Mouse (Mus musculus): ENCODE results near the gene Slco4c1.

Slco4c1 gene

DNA sequence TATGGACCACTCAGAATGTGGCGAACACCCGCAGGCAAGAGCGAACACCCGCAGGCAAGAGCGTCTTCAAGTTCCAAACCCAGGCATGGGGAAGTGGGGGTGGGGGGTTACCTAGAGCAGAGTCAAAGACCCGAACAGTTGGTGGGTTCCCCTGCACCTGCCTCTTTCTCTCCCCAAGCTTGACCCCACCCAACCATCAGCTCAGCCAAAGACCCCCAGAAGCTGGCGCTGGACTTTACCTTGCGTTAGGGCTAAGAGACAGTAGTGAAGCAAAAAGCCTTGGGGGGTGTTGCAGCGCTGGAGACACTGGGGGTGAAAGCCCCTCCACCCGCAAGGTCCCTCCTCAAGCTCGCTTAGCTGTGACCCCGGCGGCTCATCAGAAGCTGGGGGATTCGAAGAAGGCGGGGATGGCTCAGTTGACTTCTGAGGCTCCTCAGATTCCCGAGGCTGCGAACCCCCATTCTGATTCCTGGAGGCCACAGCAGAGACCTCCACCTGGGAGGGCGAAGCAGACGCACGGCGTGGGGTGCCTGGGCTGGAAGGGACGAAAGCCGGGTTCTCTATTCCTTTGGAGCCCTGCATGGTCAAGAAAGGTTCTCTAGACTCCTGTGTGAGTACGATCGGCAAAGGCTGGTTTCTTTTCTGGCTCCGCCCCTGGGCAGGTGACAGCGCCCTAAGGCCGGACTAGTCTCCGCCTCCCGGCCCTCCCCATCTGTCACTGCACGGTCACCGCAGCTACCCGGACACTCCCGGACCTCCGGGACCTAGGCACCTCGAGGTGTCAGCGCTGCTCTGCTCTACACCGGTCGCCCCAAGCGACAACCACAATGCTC is at the start of gene Slco4c1:
Gene Slco4c1 (minus strand): TSS at position 644 of the 833 bp plus-strand sequence.
- peak; percentile 50 to 68 for DNase-seq

DNA sequence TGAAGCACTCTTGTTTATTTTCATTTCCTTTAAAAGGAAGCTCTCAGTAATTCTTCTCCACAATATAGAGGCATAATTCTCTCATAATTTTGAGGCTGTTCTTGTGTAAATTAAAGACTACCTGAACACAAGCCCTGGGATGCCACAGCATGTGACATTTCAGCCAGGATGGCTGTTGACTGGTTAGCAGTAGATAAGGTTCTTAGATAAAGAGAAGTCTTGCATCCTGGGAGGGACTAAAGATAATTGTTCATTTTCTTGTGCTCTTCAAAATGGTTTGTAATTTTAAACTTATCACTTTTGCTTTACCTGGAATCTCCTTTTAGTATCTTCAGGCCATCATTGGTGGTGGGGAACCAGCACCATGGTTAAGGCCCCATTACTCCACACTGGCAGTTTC is 45.4 kb upstream of the Slco4c1 start:
- DNase-seq: no peak

DNA sequence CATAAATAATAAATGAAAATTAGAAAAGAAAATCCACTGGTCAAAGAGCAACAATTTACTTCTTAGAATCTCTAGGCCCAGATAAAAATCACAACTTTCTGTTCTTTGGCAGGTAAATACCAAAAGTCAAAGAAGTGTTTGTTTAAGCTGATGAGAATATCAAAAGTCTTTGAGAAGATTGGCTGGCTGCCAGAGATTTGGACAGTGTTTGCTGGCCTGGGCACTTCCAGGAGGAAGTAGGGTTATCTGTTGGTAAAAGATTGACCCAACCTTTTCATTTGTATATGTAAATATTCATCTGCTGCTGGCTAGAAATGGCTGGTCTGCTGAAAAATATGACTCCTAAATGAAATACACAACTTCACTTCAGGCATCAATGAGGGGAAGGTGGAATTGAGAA is 11.8 kb upstream of the Slco4c1 start:
- DNase-seq: no peak

DNA sequence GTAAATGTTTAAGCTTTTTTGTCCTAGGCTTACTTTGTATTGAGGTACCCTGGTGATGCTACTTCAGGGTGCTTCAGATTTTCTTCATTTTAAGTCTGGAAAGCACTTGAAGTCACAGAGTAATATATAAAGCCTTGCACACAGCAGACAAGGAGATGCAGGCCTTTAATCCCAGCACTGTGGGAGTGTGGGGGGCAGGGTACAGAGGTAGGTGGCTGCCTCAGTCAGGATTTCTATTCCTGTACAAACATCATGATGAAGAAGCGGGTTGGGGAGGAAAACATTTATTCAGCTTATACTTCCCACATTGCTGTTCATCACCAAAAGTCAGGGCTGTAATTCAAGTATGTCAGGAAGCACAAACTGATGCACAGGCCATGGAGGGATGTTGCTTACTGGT is 6.6 kb upstream of the Slco4c1 start:
- no peak for DNase-seq

DNA sequence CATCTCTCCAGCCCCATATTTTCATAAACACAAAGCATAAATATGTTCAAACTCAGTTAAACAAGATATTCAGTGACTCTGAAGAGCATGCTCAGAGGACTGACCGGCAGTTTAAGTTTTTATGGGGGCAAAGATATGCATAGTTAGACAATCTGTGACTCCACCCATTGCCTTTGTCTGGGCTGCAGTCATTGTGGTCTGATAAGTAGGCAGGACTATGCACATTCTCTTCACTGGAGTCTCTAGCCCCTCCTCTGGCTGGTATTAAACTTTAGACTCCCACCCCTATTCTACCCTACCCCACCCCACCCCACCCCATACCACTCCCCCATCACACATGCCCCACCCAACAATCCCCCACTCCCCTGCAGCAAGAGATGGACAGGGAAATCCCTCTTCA is 4.1 kb upstream of the Slco4c1 start:
- DNase-seq: no peak

DNA sequence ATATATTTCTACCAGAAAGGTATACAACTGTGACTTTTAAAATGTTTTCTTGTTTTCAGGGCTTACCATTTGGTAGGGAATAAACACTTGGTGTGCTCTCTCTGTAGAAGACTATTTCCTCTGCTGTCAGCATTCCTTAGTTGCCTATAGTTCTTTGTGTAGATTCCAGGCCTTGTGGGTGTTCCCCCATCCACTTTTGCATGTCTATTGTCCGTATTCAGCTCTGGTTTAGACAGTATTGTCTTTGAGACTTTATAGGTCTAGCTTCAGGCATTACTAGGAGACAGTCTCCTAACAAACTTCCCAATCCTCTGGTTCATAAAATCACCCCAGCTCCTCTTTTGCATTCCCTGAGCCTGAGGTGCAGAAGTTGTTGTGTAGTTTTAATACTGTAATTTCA is 2.7 kb upstream of the Slco4c1 start:
- no peak for DNase-seq

DNA sequence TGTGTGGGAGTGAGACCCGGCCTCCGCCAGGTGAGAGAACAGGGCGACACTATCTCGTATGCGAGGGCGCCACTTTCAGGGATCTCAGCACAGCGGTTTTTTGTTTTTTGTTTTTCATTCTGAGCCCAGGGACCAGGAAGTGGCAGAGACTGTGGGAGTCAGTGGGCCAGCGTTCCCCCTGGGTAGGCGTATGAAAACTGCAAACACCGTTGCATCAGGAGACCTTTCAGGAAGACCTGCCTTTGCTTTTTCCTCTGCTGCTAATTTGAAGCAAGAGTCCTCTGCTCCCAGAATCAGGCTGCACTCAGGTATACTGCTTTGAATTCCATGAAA is 356 bp upstream of the Slco4c1 start:
- DNase-seq: no peak

DNA sequence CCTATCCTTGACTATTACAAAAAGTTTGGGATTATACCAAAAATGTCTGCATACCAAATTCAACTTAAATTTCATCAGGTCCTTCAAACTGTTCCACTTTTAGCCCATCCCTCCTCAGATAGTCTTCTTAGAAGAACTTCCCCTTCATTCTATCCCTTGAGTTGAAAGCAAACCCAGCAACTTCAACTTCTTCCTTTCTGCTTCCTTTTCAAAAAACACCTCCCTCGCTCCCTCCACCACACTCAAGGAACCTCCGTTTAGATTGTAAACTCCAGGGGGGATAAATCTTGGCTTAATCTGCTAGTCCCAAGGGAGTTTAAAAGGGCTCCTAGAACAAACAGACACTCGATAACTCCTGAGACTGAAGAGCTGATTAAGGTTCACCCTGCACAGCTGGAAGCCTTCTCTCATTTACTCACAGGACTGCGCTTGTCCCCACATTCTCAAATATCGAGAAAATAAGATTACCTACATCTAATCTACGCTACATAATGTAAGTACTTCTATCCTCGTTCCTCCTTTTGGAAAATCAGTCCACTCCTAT is 1.1 kb downstream of the Slco4c1 start:
- DNase-seq: no peak

DNA sequence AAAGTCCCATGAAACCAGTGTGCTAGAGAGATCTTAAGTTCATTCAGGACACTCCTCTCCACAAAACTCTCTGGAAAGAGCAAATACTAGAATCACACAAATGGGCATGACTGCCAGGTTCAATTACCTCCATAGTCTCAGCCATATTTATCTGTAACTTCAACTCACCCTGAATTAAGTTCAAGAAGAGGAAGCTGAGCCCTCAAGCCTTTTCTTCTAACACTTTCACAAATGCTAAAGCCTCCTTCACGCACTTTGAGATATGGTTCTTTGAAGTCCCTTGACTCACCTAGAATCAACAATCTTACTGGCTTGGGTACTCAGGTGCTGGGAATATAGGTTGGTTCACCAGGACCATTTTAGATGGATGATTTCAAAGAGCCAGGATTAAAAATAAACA is 3.2 kb downstream of the Slco4c1 start:
- DNase-seq: no peak

DNA sequence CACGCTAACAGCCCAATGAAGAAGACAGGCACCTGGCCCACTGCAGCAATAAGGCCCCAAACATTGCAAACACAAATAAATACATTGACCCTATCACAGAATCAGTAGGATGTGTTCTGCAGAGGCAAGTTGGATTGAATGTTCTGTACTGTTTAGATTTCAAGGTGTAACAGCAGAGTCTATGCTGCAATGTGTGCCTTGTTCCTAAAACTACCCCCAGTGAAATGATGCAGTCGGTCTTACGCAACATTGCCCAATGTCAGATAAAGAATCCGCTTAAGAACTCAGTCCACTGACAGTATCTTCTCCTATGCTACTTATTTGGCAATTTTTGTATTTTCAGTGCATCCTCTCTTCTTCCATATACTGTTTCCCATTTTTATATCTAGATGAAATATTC is 6.0 kb downstream of the Slco4c1 start:
- no peak for DNase-seq

DNA sequence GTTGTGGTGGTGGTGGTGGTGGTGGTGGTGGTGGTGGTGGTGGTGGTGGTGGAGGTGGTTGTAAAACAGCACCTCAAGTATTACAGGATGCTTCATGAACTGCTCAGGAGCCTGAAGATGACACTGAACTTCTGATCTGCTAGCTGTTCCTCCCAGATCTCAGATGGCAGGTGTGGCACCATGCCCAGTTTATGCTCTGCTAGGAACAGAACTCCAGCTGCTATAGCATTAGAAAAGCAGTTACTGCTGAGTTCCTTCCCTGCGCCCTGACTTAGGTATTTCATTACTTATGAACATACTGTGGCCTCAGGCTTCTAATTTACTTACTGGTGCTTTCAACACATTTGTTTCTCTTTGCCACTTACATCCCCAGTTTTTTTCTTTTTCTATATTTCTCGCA is 7.9 kb downstream of the Slco4c1 start:
- DNase-seq: no peak

DNA sequence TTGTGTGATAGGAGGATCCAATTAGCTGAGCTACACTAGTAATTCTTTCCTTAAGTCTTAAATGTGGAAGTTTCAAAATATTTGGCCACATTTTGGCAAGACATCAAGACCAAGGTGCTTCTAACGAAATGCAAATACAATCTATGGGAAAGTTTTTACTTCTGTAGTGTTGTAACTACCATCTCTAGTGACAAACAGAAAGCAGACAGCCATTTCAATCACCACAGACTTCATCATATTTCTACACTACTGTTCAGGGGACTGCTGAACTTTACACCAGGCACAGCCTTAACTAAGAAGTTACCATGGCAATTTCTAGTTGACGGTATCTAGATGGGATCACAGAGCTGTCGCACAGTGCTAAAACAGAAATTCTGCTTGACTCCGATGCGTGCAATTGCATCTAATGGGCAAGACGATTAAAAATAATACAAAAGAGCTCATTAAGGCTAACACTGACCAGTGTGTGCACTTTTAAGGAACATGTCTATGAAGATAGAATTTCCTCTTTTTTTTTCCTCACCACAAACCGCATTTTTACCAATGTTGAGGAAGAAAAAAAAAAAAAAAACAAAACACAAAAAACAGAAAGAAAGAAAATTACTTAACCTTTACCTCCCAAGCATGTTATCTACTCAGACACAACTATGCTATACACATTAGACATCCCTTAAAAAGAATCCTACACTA is 11.8 kb downstream of the Slco4c1 start:
- no peak for DNase-seq

DNA sequence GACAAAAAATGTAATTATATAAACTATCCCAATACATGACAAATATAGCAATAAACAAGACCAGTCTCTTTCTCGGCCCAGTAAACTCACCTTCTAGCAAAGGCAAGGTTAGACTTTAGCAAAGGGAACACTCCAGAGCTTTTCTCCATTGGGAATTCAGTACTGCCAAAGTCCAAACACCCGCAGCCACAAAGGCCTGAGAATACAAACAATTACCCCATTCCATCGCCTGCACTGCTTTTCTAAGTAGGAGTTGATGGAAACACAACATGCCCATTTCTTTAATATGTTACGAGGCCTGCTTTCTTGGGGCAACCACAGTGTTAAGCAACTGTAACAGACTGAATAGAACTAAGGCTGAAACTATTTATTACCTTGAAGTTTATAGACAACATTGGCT is 18.4 kb downstream of the Slco4c1 start:
- no peak for DNase-seq

DNA sequence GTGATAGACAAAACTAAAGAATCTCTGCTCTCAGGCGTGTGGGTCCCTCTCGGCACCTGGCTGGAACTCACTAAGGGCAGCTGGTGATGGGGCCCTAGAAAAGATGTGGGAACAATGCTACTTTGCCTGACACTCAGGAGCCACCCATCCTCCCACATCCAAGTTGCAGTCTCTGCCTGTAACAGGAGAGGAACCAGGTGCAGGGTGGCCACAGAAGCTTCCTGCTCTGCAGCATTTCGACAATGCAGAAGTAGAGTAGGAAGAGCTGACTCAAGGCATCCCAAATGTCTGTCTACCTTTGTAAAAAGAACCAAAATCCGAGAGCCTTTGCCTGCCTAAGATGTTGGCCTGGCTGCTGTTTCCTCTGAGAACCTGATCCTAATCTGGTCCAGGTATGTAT is 22.9 kb downstream of the Slco4c1 start:
- no peak for DNase-seq

DNA sequence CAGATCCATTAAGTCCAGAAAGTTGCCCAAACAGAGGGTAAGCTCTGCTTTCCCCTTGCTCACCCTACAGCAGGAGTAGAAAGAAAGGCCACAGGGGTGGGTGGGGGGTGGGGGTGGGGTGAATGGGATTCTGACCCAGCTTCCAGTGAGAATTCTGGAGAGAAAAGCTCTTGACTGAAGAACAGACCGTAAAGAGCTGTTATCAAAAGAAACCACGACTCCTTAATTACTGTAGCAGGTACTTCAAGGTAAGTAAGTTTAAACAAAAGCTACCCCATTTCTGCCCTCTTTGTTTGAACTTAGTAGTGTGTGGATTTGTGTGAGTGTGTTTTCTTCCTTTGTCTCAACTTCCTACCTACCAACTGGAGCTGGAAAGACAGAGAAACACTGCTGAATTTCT is 23.4 kb downstream of the Slco4c1 start:
- DNase-seq: no peak

DNA sequence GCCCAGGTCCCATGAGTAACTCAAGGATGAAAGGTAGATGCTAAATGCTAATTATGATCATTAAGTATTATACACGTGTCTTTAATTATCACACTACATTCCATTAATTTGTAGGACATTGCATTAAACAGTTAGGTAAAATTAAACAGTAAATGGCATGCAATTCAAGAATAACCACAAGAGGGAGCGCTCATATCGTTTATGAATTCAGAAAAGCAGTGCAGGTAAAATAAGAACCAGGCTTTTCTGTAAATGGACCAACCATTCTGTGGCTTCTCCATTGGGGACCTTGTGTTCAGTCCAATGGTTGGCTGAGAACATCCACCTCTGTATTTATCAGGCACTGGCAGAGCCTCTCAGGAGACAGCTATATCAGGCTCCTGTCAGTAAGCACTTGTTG is 25.2 kb downstream of the Slco4c1 start:
- DNase-seq: no peak

DNA sequence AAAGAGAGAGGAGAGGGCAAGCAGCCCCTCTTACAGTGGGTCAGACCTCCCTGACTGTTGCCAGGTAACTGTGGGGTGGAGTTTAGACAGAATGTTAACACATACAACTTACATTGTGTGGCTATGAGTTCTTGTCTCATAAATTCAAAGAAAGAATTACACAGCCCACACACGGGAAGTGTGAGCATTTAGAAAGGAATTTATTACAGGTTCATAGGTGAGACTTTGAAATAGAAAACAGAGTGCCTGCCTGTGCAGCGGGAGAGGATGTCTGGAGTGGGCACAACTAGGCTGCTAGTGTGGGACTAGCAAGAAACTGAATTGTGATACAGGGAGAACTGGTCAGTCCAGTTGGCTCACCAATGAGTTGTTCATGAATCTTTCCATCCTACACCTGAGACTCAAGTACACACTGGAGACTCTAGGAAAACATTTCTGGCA is 66.7 kb downstream of the Slco4c1 start:
- DNase-seq: peak; percentile 3 to 15

DNA sequence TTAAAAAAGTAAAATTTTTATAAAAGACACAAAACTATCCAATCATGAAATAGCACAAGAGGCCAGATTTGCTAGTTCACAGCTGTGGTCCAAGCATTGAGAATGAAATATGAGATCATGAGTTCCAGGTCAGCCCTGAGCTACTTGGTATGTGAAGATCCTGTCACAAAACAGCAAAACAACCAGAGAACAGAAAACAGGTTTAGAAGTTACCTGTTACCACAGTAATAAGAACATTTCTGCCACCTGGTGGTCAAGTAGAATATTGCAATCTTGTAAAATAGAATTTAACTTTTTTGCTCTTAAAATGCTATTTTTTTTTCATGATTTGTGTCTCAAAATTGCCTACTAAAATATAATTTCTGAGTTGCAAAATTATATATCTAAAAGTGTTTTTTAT is 70.4 kb downstream of the Slco4c1 start:
- no peak for DNase-seq

DNA sequence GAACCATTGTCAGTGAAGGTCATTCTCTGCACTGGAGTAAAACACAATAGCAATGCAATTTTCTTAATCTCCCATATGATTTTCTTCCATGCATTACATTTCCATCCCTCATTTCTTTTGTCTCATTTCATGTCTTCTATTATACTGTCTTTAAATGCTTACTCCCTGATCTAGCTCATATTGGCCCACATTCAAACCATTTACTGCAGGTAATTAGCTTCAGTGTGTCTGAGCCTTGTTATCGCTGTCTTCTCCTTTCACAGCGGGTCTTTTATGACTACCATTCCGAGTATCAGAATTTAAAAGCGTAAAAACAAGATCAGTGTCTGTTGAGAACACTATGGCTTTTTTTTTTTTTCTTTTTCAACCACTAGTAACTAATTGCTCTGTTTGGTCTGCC is 77.3 kb downstream of the Slco4c1 start:
- no peak for DNase-seq

DNA sequence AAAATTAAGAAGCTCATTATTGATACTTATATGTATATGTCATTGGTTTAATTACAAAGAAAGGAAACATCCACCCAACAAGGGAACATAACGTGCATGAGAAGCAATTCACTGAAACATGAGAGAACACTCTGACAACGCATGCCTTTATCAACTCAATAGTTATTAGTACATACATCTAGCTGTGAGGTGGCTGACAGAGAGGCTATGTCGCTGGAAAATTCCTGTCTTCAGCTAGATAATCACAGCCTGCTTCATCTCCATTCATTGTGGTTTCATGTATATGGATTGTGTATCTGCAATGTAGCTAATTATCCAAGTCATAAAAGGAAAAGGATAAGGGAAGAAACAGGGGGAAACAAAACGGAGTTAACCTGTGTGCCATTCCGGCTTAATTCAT is 77.7 kb downstream of the Slco4c1 start:
- DNase-seq: no peak

DNA sequence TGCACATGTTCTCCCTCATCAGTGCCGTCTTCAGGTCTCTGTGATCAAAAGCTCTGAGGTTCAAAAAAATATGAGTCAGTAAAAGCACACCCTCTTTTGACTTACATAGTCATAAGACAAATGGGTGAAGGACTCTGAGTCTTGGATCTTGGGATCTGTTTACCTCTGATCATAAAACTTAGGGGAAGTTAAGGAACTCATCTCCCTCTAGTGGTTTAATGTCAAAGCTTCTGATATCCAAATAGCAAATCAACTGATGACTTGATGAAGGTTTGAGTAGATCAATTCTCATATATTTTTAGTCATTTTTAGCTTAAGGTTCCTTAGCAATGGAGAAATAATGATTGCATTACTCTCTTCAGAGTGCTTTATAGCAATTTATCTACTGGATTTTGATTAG is 82.7 kb downstream of the Slco4c1 start:
- DNase-seq: no peak

DNA sequence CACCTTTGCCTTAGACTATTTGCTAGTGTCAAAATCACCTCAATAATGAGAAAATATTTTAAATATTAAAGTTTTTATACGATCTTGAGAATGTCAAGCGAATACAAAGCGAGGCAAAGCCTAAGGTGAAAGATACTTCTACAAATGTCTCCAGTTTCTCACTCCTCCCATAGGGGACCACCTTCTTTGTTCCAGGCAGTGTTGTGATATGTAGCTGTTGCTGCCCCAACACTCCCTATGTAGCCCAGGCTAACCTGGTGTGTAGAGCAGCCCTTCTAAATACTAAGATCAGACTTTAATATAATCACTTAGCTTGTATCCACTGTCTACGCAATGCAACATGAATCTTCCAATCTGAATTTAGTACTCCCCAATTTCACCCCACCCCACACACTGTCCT is 97.8 kb downstream of the Slco4c1 start:
- no peak for DNase-seq

DNA sequence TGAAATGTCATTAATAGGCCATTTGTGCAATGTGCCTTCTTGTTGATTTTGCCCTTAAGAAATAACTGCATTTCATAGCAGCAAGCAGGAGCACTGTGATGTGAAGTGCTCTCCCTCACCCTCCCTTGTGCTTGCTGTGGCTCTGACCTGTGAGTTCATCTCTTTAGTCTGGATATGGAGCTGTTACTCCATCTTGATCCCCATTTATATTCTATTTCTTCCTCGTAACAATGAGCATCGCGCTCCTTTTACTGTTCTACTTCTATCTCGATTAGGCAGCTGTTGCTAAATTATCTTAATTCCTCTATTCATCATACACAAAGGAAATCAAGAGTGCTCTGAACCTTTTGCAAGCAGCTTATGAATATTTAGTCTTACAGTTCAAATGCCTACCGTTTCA is 98.3 kb downstream of the Slco4c1 start:
- no peak for DNase-seq

DNA sequence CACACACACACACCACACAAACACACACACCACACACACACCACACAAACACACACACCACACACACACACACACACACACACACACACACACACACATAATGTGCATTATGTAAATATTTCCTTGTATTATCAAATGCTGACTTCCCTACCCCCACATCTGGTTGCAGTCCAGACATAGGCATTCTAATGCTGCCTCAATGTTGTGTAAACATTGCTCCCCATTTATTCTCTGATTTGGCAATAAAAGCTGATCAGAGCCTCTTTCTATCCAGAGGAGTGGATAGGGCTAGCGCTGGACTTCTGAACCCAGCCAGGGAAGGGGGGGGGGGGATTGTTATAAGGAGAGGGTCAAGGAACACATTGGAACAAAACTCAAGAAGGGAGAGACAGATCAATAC is 101.7 kb downstream of the Slco4c1 start:
- DNase-seq: no peak
